Mouse (Mus musculus) neural tube, embryonic 13.5 days (tissue): ENCODE measurements around the gene Nfe2. TPM values are rescaled to one million over a fixed set of nuclear protein-coding genes. Genes with fewer than 3 reads are reported as not detected.

Experiments used
- ATAC-seq: fragments of 200-750 bp; cut with Nextera tagmentation; 2 replicates; pipeline ENCODE4 v1.8.0; 2017; ENCODE audit warnings: low read depth, mild to moderate bottlenecking, moderate TSS enrichment, moderate library complexity
- H3K27ac ChIP-seq: fragments of 300-500 bp; sonication (generic); replicated peaks from 2 replicates; pipeline ENCODE4 v1.5.1; 2015; ENCODE audit warnings: moderate library complexity, mild to moderate bottlenecking, inconsistent platforms
- H3K27me3 ChIP-seq: fragments of 300-500 bp; sonication (generic); 2 replicates; pipeline ENCODE4 v1.6.1; 2015; ENCODE audit warnings: mild to moderate bottlenecking, inconsistent platforms
- H3K36me3 ChIP-seq: fragments of 300-500 bp; sonication (generic); 2 replicates; pipeline ENCODE4 v1.6.1; 2015; ENCODE audit warnings: mild to moderate bottlenecking, inconsistent platforms
- H3K4me1 ChIP-seq: fragments of 300-500 bp; sonication (generic); replicated peaks from 2 replicates; pipeline ENCODE4 v1.6.1; 2015; ENCODE audit warnings: inconsistent platforms
- H3K4me2 ChIP-seq: fragments of 300-500 bp; sonication (generic); 2 replicates; pipeline ENCODE4 v1.6.1; 2015; ENCODE audit warnings: inconsistent platforms, mild to moderate bottlenecking, moderate library complexity
- H3K4me3 ChIP-seq: fragments of 300-500 bp; sonication (generic); 2 replicates; pipeline ENCODE4 v1.5.1; 2015; ENCODE audit warnings: mild to moderate bottlenecking, inconsistent platforms
- H3K9ac ChIP-seq: fragments of 300-500 bp; sonication (generic); 2 replicates; pipeline ENCODE4 v1.6.1; 2015; ENCODE audit warnings: moderate library complexity, mild to moderate bottlenecking, inconsistent platforms
- H3K9me3 ChIP-seq: fragments of 300-500 bp; sonication (generic); 2 replicates; pipeline ENCODE4 v1.6.1; 2016; ENCODE audit warnings: inconsistent platforms
- WGBS: fragments of 180-500 bp; shearing (Covaris S2); methylation state at CpG from one replicate; pipeline ENCODE4 v1.1.7; 2015; 5-methylcytosine and 5-hydroxymethylcytosine counted together
- polyA plus RNA-seq: library from polyadenylated mRNA; unstranded; fragments of >200 nt; fragmentation: Nextera tagmentation; extraction: Ambion mirVana; gene quantifications from 2 replicates; pipeline ENCODE4 v1.2.1, GENCODE M21; 2015

Gene Nfe2
- polyA plus RNA-seq, 1 experiment from 2014 or later, result 1.3 TPM

DNA sequence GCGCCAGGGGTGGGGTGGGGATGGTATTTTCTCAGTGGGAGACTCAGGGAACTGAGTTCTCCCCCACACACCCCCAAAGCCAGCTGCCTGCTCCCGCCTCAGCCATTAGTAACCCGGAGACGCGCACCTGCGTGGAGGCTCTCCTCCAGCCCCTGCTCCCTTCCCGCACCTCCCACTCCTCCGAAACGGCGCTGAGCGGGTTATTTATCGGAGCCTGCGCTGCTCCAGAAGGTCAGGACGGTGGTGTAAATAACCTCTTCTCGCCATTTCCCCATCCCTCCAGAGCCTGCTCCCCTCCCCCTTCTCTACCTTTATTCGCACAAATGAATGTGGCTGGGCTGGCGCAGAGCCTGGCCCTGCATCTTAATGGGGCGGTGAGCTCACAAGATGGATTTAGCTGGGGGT is 41.9 kb upstream of the Nfe2 start:
- H3K9ac ChIP-seq, result peak overlapping the region; percentile 79
- no peaks in the 10 kb centered on the region; the same call in 1 of the 2 replicates for H3K36me3 ChIP-seq
- ATAC-seq, result peak; percentile 74
- no peaks in the 10 kb centered on the region for H3K9me3 ChIP-seq
- H3K27ac ChIP-seq, result peak overlapping the region; percentile 99
- H3K27me3 ChIP-seq, result no peaks in the 10 kb centered on the region
- 2% methylated on average over 18 of the region's 18 CpGs for WGBS
- peak overlapping the region; percentile 17 for H3K4me3 ChIP-seq
- peaks cover 97% of the 10 kb centered on the region for H3K4me1 ChIP-seq
- peak overlapping the region; percentile 51 for H3K4me2 ChIP-seq

DNA sequence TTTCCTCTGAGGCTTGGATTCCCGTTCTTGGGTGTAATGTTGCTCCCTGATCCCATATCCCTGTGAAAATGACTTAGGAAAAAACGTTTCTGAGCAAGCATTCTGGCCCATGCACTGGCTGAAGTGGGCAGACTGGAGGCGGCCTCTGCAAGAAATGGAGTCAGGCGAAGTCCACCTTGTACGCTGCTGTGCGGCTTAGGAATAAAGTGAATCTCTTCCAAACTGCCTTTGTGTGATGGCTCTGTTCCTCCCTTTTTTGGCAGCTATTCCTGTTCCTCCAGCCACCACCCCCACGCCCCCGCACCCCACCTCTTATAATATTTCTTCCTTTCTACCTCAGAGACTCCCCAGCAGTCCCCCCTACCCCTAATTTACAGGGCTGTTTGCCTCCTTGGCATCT is 41.4 kb upstream of the Nfe2 start:
- peak overlapping the region; percentile 17 for H3K4me3 ChIP-seq
- H3K27me3 ChIP-seq, result no peaks in the 10 kb centered on the region
- H3K9ac ChIP-seq, result peak overlapping the region; percentile 79
- ATAC-seq, result no peak
- H3K4me1 ChIP-seq, result peaks cover 97% of the 10 kb centered on the region
- H3K27ac ChIP-seq, result peak overlapping the region; percentile 99
- H3K9me3 ChIP-seq, result no peaks in the 10 kb centered on the region
- H3K4me2 ChIP-seq, result peak overlapping the region; percentile 51
- H3K36me3 ChIP-seq, result no peaks in the 10 kb centered on the region; the same call in 1 of the 2 replicates
- WGBS, result 10% methylated on average over 8 of the region's 8 CpGs

DNA sequence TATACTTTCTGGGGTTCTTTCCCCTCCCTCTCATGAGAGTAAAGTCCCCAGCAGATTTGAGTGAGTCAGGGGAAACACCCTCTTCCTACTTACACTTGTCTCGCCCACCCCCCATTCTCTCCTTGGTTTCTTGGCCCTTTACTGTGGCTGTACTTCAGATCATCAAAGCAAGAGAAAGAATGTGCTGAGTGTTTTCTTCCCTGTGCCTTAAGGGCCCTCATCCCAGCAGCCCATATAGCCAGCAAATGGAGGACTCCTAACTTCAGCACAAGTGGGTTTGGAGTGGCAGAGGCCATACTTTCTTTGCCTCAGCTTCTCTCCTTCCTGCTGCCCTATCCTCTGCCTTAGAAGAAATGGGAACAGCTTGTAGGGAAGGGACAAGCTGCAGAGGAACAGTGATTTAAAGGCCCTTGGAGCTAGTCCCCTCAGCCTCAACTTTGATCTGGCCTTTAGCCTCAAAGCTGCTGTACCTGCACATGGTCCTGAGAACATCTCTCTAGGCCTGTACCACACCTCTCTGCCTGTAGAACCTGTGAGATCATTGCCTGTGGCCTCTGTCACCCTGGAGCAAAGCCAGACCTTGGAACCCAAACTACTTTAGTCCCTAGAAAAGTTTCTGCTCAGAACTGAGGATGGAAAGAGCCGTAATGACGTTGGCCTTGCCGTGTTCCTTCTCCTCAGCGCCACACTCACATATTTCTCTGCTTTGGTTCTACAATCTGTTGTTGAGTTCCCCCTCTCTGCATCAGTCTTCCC is 40.8 kb upstream of the Nfe2 start:
- Histone ChIP-seq H3K27me3 (no peaks in the 10 kb centered on the region), H3K9ac (peak overlapping the region; percentile 79), H3K9me3 (no peaks in the 10 kb centered on the region), H3K36me3 (no peaks in the 10 kb centered on the region; the same call in 1 of the 2 replicates), H3K4me1 (peaks cover 94% of the 10 kb centered on the region), H3K4me2 (peak overlapping the region; percentile 51), H3K27ac (peak overlapping the region; percentile 99), H3K4me3 (no peak overlapping the region)
- no peak for ATAC-seq
- 46% methylated on average over 5 of the region's 5 CpGs for WGBS

DNA sequence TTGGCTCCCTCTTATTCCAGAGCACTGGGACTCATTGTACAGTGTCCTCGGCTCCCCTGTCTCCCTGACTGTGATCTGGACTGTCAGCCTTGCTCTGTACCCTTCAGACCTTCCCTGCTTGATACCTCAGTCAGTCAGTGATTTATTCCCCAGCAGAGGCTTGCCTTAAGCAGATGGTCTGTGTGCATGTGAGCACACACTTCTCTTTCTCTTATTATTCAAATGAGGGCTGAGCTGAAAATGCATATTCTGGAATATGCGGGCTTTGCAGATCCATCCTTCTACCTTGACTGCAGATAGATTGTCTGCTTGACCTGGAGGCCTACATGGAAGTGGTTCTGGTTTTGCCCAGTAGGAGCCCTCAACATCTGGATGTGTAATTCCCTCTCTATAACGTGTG is 39.8 kb upstream of the Nfe2 start:
- no peak overlapping the region for H3K4me3 ChIP-seq
- H3K9me3 ChIP-seq, result no peaks in the 10 kb centered on the region
- peak overlapping the region; percentile 51 for H3K4me2 ChIP-seq
- H3K27me3 ChIP-seq, result no peaks in the 10 kb centered on the region
- peak overlapping the region; percentile 99 for H3K27ac ChIP-seq
- H3K36me3 ChIP-seq, result peaks cover 9% of the 10 kb centered on the region
- peak overlapping the region; percentile 79 for H3K9ac ChIP-seq
- H3K4me1 ChIP-seq, result peaks cover 84% of the 10 kb centered on the region
- WGBS, result 15% methylated on average over 3 of the region's 3 CpGs
- ATAC-seq, result no peak

DNA sequence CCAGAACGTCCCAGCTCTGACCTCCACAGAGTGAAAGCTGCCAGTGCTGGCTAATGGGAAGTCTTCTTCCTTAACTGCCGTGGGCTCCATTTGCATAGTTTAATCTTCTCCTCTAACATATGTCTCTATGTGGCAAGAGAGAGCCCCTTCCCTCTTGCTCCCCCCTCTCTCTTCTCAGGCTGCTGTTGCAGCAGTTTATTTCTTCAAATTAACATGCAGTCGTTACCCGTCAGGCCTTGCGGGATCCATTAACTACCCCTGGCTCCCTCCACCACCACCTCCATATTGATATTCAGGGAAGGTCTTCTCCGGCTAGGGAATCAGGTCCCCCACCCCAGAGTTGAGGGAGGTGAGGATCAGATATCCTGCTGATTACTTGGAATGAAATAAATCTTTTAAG is 39.1 kb upstream of the Nfe2 start:
- H3K4me3 ChIP-seq, result no peak overlapping the region
- H3K36me3 ChIP-seq, result peaks cover 16% of the 10 kb centered on the region
- peak overlapping the region; percentile 99 for H3K27ac ChIP-seq
- H3K4me2 ChIP-seq, result peak overlapping the region; percentile 51
- peaks cover 76% of the 10 kb centered on the region for H3K4me1 ChIP-seq
- ATAC-seq, result peak; percentile 8; the same call in 1 of the 2 replicates
- no peaks in the 10 kb centered on the region for H3K9me3 ChIP-seq
- 14% methylated on average over 6 of the region's 6 CpGs for WGBS
- H3K27me3 ChIP-seq, result no peaks in the 10 kb centered on the region
- peak overlapping the region; percentile 79 for H3K9ac ChIP-seq

DNA sequence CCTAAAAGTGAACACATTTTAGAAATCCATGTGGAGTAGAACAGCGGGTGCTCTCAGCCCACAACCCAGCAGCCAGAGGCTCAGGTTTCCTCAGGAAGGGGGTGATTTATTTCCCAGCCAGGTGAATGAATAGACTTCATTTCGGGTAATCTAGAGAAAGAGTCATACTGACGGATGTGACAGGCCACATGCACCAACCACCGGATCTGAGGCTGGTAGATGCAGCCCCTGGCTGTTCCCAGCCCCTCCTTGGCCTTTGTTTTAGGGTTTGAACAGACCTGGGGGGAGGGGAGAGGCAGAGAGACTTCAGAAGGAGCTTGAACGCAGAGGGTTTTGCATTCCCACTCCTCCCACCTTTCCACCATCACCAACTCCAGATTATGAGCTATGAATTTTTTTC is 37.6 kb upstream of the Nfe2 start:
- Histone ChIP-seq H3K4me2 (no peak overlapping the region), H3K27me3 (no peaks in the 10 kb centered on the region), H3K9ac (0 out of 2 replicates have a peak overlapping the region, but pooled peaks have one; percentile 48), H3K4me3 (no peak overlapping the region), H3K36me3 (peaks cover 27% of the 10 kb centered on the region), H3K4me1 (peaks cover 68% of the 10 kb centered on the region), H3K27ac (peak overlapping the region; percentile 99), H3K9me3 (no peaks in the 10 kb centered on the region)
- 2% methylated on average over 5 of the region's 5 CpGs for WGBS
- no peak for ATAC-seq

DNA sequence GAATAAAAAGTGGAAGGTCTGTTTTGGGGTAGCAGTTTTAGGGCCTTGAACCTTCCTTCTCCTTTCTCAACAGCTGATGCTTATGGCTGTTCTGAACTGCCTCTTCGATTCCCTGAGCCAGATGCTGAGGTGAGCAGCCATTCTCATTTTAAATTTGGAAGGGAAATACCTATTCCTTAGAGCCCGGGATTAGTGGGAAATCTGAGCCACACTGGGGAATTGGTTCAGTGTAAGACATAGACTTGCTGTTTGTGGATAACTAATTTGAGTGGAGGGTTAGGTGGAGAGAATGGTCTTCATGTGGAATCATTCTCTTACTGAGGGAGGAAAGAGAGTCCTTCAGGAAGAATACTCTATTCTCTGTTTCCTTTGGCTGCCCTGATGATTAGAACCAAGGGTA is 36.4 kb upstream of the Nfe2 start:
- H3K27me3 ChIP-seq, result no peaks in the 10 kb centered on the region
- peaks cover 67% of the 10 kb centered on the region for H3K4me1 ChIP-seq
- H3K9me3 ChIP-seq, result no peaks in the 10 kb centered on the region
- H3K9ac ChIP-seq, result no peak overlapping the region
- peaks cover 32% of the 10 kb centered on the region for H3K36me3 ChIP-seq
- no peak overlapping the region; the same call in 1 of the 2 replicates for H3K27ac ChIP-seq
- H3K4me3 ChIP-seq, result no peak overlapping the region
- WGBS, result 67% methylated on average over 2 of the region's 2 CpGs
- no peak for ATAC-seq
- H3K4me2 ChIP-seq, result no peak overlapping the region

DNA sequence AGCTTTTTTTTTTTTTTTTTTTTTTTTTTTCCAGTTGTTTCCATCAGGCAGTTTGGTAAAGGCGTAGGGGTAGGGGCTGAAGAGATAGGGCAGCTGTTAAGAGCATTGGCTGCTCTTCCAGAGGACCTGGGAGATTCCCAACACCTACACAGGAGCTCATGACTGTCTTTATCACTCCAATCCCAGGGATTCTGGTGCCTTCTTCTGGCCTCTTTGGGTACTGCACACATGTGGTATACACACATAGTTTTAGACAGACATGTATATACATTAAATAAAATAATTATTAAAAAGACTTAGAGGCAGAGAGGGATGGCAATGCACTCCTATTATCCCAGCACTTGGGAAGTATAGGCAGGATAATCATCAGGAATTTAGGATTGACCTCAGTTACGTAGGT is 35.2 kb upstream of the Nfe2 start:
- Histone ChIP-seq H3K4me1 (peaks cover 67% of the 10 kb centered on the region), H3K4me2 (no peak overlapping the region), H3K36me3 (peaks cover 32% of the 10 kb centered on the region), H3K9me3 (no peaks in the 10 kb centered on the region), H3K4me3 (no peak overlapping the region), H3K27me3 (no peaks in the 10 kb centered on the region), H3K9ac (no peak overlapping the region), H3K27ac (no peak overlapping the region)
- no peak for ATAC-seq
- 95% methylated on average over 2 of the region's 2 CpGs for WGBS

DNA sequence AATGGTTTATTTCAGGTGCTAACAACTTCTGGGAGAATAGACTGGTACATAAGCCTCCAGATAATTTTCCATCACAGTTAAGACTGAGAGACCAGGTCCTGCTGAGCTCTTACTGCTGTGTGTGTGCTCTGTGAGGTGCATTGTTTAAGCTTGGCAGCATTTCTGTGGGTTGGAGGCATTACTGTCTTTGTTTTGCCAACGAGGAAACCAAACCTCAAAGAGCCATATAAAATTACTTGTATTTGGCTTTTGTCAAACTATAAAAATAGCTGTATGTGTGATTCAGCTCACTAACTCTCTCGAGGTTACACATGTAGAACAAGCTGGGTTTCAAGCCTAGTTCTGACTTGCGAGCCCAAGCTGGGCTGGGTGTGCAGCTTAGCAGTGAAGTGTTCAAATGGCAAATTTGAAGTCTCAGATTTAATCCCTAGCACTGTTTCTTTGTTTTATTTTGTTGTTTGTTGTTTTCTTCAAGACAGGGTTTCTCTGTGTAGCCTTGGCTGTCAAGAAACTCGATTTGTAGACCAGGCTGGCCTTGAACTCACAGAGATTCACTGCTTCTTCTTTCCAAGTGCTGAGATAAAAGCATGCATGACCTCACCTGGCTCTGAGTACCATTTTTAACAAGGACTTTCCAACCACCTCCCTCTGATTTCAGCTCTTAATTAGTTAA is 34.6 kb upstream of the Nfe2 start:
- Histone ChIP-seq H3K4me1 (peaks cover 67% of the 10 kb centered on the region), H3K27ac (0 out of 2 replicates have a peak overlapping the region, but pooled peaks have one; percentile 59), H3K4me3 (no peak overlapping the region), H3K4me2 (no peak overlapping the region), H3K36me3 (peaks cover 32% of the 10 kb centered on the region), H3K9me3 (no peaks in the 10 kb centered on the region), H3K27me3 (no peaks in the 10 kb centered on the region), H3K9ac (no peak overlapping the region)
- no peak for ATAC-seq
- WGBS, result 78% methylated on average over 4 of the region's 4 CpGs

DNA sequence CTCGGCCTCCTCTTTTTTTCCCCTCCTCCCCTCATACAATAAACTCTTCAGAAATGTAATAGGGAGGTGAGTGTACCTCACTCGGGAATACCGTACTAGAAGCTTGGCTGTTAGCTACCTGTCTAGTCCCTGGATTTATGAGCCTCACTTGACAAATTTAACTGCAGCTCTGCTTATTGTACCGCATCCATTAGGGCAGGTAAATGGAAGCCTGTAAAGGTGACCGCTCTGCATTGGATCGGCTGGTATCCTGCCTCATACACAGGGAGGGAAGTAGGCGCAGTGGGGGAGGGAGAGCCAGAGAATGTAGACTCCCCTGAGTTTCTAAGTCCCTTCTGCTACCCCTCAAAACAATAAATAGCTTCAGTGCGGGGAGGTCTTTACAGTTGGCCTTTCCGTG is 32.6 kb upstream of the Nfe2 start:
- H3K27ac ChIP-seq, result peak overlapping the region; percentile 89
- WGBS, result 50% methylated on average over 9 of the region's 9 CpGs
- peak overlapping the region; percentile 31 for H3K9ac ChIP-seq
- peaks cover 55% of the 10 kb centered on the region for H3K4me1 ChIP-seq
- no peaks in the 10 kb centered on the region for H3K27me3 ChIP-seq
- H3K4me2 ChIP-seq, result peak overlapping the region; percentile 6; the same call in 1 of the 2 replicates
- peaks cover 32% of the 10 kb centered on the region for H3K36me3 ChIP-seq
- H3K4me3 ChIP-seq, result no peak overlapping the region
- H3K9me3 ChIP-seq, result no peaks in the 10 kb centered on the region
- peak; percentile 60 for ATAC-seq

DNA sequence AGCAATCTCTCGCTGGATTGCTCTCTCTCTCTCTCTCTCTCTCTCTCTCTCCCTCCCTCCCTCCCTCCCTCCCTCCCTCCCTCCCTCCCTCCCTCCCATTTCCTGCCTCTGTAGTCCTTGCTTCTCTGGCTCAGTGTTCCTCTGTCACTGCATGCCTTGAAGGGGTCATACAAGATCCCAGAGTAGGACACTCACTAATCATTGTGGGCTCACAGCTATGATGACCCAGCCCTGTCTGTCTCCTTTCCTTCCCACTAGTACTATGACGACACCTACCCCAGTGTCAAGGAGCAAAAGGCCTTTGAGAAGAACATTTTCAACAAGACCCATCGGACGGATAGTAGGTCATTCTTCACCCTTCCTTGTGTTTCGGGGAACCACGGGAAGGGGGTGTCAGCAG is 32.2 kb upstream of the Nfe2 start:
- peak; percentile 65 for ATAC-seq
- Histone ChIP-seq H3K4me2 (no peak overlapping the region), H3K27me3 (no peaks in the 10 kb centered on the region), H3K4me3 (no peak overlapping the region), H3K27ac (peak overlapping the region; percentile 89), H3K4me1 (peaks cover 55% of the 10 kb centered on the region), H3K36me3 (peaks cover 32% of the 10 kb centered on the region), H3K9me3 (no peaks in the 10 kb centered on the region), H3K9ac (0 out of 2 replicates have a peak overlapping the region, but pooled peaks have one; percentile 31)
- WGBS, result 56% methylated on average over 6 of the region's 6 CpGs

DNA sequence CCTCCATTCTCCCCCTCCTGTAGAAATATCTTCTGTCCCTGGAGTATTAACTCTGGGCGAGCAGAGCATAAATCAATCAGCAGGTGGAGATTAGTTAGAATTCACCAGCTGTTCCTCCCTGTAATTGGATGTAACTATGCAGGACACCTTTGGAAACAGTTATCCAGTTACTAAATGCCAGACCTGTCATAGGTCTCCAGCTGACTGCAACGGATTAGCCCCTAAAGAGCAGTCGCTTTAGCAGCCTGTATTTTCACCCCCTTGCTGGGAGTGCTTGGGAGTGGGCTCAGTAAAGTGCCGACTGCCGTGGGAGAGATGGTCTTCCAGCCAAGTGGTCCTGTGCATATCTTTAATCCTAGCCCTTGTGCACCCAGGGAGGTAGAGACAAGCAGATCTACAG is 31.4 kb upstream of the Nfe2 start:
- Histone ChIP-seq H3K9me3 (no peaks in the 10 kb centered on the region), H3K27me3 (no peaks in the 10 kb centered on the region), H3K4me2 (no peak overlapping the region), H3K9ac (peak overlapping the region; percentile 56), H3K36me3 (peaks cover 32% of the 10 kb centered on the region), H3K4me3 (no peak overlapping the region), H3K27ac (peak overlapping the region; percentile 89), H3K4me1 (peaks cover 58% of the 10 kb centered on the region)
- WGBS, result 16% methylated on average over 5 of the region's 5 CpGs
- peak; percentile 47; the same call in 1 of the 2 replicates for ATAC-seq
